Mouse (Mus musculus): Measurements from ENCODE around the gene AC141477.1.

Gene AC141477.1

GRCm38 (mm10) chr10:76416811-76417210 lies 23.4 kb downstream of the AC141477.1 start:
- in situ Hi-C loops (cut with MboI; ENCODE audit: unreplicated experiment in 2 of 2), result no loop called here

GRCm38 (mm10) chr10:76408520-76408919 lies 31.7 kb downstream of the AC141477.1 start:
- in situ Hi-C loops (cut with MboI; ENCODE audit: unreplicated experiment in 2 of 2), result no loop called here

GRCm38 (mm10) chr10:76392596-76392995 lies 47.6 kb downstream of the AC141477.1 start:
- in situ Hi-C loops (cut with MboI; ENCODE audit: unreplicated experiment in 2 of 2), result no loop called here

DNA sequence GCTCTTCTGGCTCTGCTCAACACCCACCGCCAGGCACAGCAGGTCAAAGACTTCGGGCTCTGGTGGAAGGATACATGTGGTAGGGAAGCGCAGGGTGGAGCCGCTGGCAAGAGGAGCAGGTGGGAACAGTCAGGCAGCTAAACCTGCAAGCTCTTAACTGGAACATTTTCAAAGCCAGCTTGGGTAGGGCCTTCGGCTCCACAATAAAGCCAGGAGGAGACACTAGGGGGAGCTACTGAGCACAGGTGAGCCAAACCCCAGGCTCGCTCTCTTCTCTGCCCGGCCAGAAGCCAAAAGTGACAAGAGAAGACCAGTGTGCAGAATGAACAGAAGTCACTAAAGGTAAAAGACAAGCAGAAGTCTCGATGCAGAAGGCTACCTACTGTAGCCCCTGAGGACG lies 48.5 kb downstream of the AC141477.1 start:
- in situ Hi-C loops (cut with MboI; ENCODE audit: unreplicated experiment in 2 of 2), result no loop called here

DNA sequence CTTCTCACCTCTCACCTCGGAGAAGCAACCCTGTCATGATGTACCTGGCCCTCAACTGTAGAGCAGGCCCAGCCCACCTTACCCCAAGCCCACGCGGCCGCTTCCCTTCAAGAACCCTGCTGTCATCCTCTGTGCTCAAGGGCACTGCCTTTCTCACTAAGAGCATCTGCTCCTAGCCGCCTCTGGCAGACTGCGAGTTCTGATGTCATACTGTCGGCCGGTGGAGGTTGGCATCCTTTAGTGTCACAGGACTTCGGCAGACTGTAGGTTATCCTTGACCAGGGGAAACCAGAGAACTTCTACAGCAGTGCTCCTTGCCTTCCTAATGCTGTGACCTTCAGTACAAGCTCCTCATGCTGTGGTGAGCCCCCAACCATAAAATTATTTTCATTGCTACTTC lies 49.1 kb downstream of the AC141477.1 start:
- in situ Hi-C loops (cut with MboI; ENCODE audit: unreplicated experiment in 2 of 2), result no loop called here
